Mouse (Mus musculus) Patski (cell line): ENCODE results near the gene Asap3. TPM values are rescaled to one million over a fixed set of nuclear protein-coding genes. Genes with fewer than 3 reads are reported as not detected.

Source experiments
- ATAC-seq: fragments of 100-300 bp; one replicate; pipeline ENCODE4 v1.8.0; 2021
- CTCF ChIA-PET: fragments of 350-600 bp; sonication (Branson Sonifier 250); formaldehyde crosslinking; loops from one replicate; lab custom pipeline; 2022; ENCODE audit warnings: inconsistent platforms; lab: Charles Lee
- POLR2A ChIA-PET: fragments of 350-600 bp; sonication (Branson Sonifier 250); formaldehyde crosslinking; loops from one replicate; lab custom pipeline; 2022; ENCODE audit warnings: antibody characterized with exemption, inconsistent platforms; lab: Charles Lee
- DNase-seq: peaks from one replicate; pipeline ENCODE4 v3.0.0-alpha.2; 2011; ENCODE audit warnings: low read depth, low spot score
- H3K27me3 ChIP-seq: fragments of 371-371 bp; one replicate; pipeline ENCODE4 v1.5.1; 2021
- CTCF ChIP-seq: fragments of 100-300 bp; IDR thresholded peaks from one replicate; pipeline ENCODE4 v1.5.1; 2021
- in situ Hi-C: fragments of 300-500 bp; cut with MboI; formaldehyde crosslinking; loops from 3 replicates; pipeline ENCODE4 v1.11.1; 2018; ENCODE audit warnings: low pct_unique_long_range_greater_than_20kb, mixed read lengths
- polyA plus RNA-seq: library from polyadenylated mRNA; unstranded; gene quantifications from one replicate; pipeline ENCODE4 v1.2.3, GENCODE M21; 2021

The Asap3 gene
- polyA plus RNA-seq, 1 experiment from 2014 or later, result 5.5 TPM

DNA sequence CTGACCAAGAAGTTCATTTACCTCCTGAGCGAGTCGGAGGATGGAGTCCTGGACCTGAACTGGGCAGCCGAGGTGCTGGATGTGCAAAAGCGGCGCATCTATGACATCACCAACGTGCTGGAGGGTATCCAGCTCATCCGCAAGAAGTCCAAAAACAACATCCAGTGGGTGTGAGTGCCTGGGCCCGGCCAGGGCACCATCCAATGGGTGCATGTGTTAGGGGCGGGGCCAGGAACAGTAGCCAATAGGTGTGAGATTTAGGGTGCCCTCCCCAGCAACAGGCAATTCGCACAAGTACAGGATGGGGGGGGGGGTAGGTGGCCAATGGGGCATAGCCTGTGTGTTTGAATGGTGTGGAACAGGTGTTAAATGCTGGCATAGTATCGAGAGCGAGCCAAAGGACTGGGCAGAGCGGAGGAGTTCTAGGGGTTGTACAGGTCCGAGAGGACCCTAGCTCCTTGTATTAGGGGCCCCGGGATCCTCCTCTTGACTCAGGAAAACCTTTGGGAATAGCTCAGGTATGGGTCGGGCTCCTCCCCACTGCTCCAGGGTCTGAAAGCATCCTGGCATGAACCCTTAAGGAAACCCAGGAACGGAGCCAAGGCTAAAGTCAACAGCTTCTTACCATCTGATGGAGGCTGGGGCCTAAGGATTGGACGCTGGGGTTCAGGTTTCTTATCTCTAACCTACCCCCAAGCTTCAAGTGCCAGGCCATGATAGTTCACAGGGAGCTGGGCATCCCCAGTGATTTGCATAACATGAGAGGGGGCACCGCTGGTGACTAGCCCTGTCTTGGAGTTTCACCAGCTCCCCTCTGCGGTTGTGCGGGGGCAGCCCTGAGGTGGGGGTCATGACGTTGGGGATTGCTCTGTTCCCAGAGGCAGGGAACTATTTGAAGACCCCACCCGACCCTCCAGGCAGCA is 25.5 kb upstream of the Asap3 start:
- no peak for TF ChIP-seq CTCF
- ATAC-seq, result peak; percentile 49
- ChIA-PET CTCF (interaction anchor here (1.0 to 1.4 kb wide), 5 partner anchors 9 to 19 kb away, joined by 3 to 5 read pairs (median 4); no protein-coding TSS in a partner anchor), POLR2A (interaction anchor here (0.6 kb wide), 1 partner anchor 13 kb away, joined by 3 read pairs; no protein-coding TSS in a partner anchor)
- in situ Hi-C loops, result no loop called here
- no peaks in the 10 kb centered on the region for H3K27me3 ChIP-seq
- DNase-seq, result no peak

GRCm38 (mm10) chr4:136181367-136181766 is 24.8 kb upstream of the Asap3 start:
- CTCF ChIA-PET, result interaction anchor here (1.1 to 1.4 kb wide), 3 partner anchors 13 to 19 kb away, joined by 3 to 5 read pairs (median 5); no protein-coding TSS in a partner anchor
- DNase-seq (no peak), ATAC-seq (no peak)
- no peak for TF ChIP-seq CTCF
- in situ Hi-C loops, result no loop called here
- H3K27me3 ChIP-seq, result no peaks in the 10 kb centered on the region
- POLR2A ChIA-PET, result interaction anchor here (0.6 kb wide), 1 partner anchor 13 kb away, joined by 3 read pairs; no protein-coding TSS in a partner anchor

- ChIA-PET CTCF (interaction anchor here (1.4 kb wide), 1 partner anchor 25 kb away, joined by 3 read pairs; no protein-coding TSS in a partner anchor), POLR2A (interaction anchor here (0.9 kb wide), 1 partner anchor 13 kb away, joined by 5 read pairs; no protein-coding TSS in a partner anchor)
- ATAC-seq (peak; percentile 55), DNase-seq (peak; percentile 76)
- in situ Hi-C loops, result no loop called here
- TF ChIP-seq CTCF, result no peak
- no peaks in the 10 kb centered on the region for H3K27me3 ChIP-seq
Measured at GRCm38 (mm10) chr4:136185375-136185774, 20.8 kb upstream of the Asap3 start.

DNA sequence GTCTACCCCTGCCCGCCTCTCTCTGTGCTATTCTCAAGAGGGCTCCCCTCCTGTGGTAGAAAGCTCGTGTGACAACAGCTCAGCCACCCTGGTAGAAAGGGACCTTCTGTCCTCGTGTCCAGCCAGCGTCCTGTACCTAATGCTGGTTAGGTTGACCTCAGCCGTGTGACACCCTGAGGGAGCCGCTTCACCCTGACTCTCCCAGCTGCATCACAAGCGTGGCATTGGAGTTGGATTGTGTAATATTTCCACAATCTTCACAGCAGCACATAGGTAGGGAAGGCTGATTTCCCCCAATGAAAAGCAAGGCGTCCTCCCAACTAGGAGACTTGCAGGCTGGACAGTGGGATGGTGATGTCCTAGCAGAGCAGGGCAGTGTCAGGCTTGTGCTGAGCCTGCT is 19.9 kb upstream of the Asap3 start:
- no peak for DNase-seq
- in situ Hi-C loops, result no loop called here
- no peak for TF ChIP-seq CTCF
- ChIA-PET POLR2A (interaction anchor here (0.6 kb wide), 1 partner anchor 391 kb away, joined by 3 read pairs; no protein-coding TSS in a partner anchor), CTCF (interaction anchor here (1.0 to 1.4 kb wide), 2 partner anchors 22 to 26 kb away, joined by 3 read pairs; no protein-coding TSS in a partner anchor)
- ATAC-seq, result no peak
- H3K27me3 ChIP-seq, result no peaks in the 10 kb centered on the region

DNA sequence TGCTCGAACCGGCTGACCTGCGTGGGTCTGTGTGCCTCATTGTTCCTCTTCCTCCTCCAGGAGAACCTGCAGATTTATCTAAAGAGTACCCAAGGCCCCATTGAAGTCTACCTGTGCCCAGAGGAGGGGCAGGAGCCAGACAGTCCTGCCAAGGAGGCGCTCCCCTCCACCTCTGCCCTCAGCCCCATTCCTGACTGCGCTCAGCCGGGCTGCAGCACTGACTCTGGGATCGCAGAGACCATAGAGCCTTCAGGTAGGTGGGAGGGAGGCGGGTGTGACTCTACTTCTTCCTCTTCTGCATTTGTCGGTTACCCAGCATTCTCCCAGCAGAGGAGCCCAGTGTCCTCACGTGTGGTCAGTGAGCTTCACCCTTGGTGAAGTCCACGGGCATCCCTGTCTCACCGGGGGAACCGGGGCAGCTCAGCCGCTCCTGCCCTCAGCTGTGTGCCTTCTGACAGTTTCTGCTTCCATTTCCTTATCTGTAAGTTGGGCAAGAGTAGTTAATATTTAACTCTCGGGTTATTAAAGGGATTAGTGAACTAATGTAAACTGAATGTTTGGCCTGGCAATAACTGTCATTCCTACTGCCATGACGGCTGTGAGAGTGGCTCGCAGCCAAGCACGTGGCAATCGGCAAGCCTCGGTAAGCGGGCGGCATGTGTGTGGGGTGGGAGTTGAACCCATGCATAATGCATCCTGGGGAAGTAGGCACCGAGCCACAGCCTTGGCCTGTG is 19.3 kb upstream of the Asap3 start:
- POLR2A ChIA-PET, result no interaction called here
- TF ChIP-seq CTCF, result no peak
- in situ Hi-C loops, result no loop called here
- peak; percentile 89 for DNase-seq
- ATAC-seq, result peak; percentile 44
- CTCF ChIA-PET, result interaction anchor here (1.0 kb wide), 1 partner anchor 23 kb away, joined by 3 read pairs; no protein-coding TSS in a partner anchor
- H3K27me3 ChIP-seq, result no peaks in the 10 kb centered on the region

- CTCF ChIA-PET, result interaction anchor here (1.0 to 1.4 kb wide), 3 partner anchors 8 to 16 kb away, joined by 3 to 4 read pairs (median 4); partner anchors contain the start of gene E2f2
- in situ Hi-C loops, result no loop called here
- ATAC-seq (no peak), DNase-seq (no peak)
- no peaks in the 10 kb centered on the region for H3K27me3 ChIP-seq
- POLR2A ChIA-PET, result no interaction called here
- no peak for TF ChIP-seq CTCF
Measured at GRCm38 (mm10) chr4:136188973-136189737, 17.0 kb upstream of the Asap3 start.

- TF ChIP-seq CTCF, result no peak
- ChIA-PET POLR2A (no interaction called here), CTCF (interaction anchor here (1.0 to 2.0 kb wide), 3 partner anchors 9 to 15 kb away, joined by 4 to 5 read pairs (median 4); no protein-coding TSS in a partner anchor)
- ATAC-seq, result no peak
- no peaks in the 10 kb centered on the region for H3K27me3 ChIP-seq
- DNase-seq, result no peak
- in situ Hi-C loops, result no loop called here
Measured at GRCm38 (mm10) chr4:136189912-136190311, 16.3 kb upstream of the Asap3 start.

GRCm38 (mm10) chr4:136193571-136193970 is 12.6 kb upstream of the Asap3 start:
- ATAC-seq (no peak), DNase-seq (no peak)
- TF ChIP-seq CTCF, result no peak
- in situ Hi-C loops, result no loop called here
- POLR2A ChIA-PET, result no interaction called here
- no peaks in the 10 kb centered on the region for H3K27me3 ChIP-seq
- CTCF ChIA-PET, result interaction anchor here (1.0 to 1.4 kb wide), 2 partner anchors 9 to 14 kb away, joined by 3 read pairs; no protein-coding TSS in a partner anchor

DNA sequence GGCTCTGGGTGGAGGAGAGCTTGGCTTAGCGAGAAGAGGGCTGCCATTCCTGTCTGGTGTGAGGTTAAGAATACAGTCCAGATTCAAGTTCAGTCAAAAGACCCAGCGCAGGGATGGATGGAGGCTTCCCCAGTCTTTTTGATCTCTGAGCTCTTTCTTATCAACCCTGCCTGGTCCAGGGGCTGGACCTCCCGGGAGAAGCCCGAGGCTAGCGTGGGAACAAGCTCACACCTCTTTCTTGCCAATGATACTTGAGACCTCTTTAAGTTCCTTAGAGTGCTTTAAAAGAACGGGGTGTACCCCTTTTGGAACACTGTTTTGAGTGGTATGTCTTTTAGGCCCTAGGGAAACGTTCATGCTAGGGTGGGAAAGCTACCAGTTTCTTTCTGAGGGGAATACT is 11.1 kb upstream of the Asap3 start:
- in situ Hi-C loops, result no loop called here
- ChIA-PET POLR2A (no interaction called here), CTCF (interaction anchor here (1.4 to 1.5 kb wide), 3 partner anchors 14 to 31 kb away, joined by 3 to 5 read pairs (median 3); no protein-coding TSS in a partner anchor)
- ATAC-seq (no peak), DNase-seq (no peak)
- H3K27me3 ChIP-seq, result no peaks in the 10 kb centered on the region
- TF ChIP-seq CTCF, result no peak
